Mouse (Mus musculus) bone marrow macrophage, adult 2 months (primary cell): ENCODE results near the gene Kcnn4.

Experiments
- CTCF ChIP-seq: IDR thresholded peaks from 2 replicates; pipeline ENCODE4 v1.5.1; 2012; ENCODE audit warnings: low read depth, mild to moderate bottlenecking, low read length, moderate library complexity
- POLR2A ChIP-seq: IDR thresholded peaks from 2 replicates; pipeline ENCODE4 v1.6.1; 2012; ENCODE audit warnings: mild to moderate bottlenecking, low read depth, low read length, borderline replicate concordance

- TF ChIP-seq CTCF (no peak), POLR2A (no peak)
Observed at GRCm38 (mm10) chr7:24421648-24422047, 51.6 kb downstream of the Kcnn4 start.
